Mouse (Mus musculus): ENCODE results near the gene Ceacam16. TPM values are rescaled to one million over a fixed set of nuclear protein-coding genes. Genes with fewer than 3 reads are reported as not detected.

Gene Ceacam16
- total and polyA plus RNA-seq, 3 experiments, result 0.12 to 0.18 TPM; not detected in 1

GRCm38 (mm10) chr7:19840371-19840770, 20.7 kb downstream of the Ceacam16 start:
- H3K9ac ChIP-seq (ENCODE audit: control insufficient read depth, low read depth, low read length, poor library complexity, severe bottlenecking), result no peak overlapping the region
- TF ChIP-seq USF1 (IDR thresholded peaks at IDR 0.05; ENCODE audit: low read depth, low read length) (no peak), TCF12 (IDR thresholded peaks at IDR 0.05; ENCODE audit: low read depth, low read length) (no peak), USF2 (IDR thresholded peaks at IDR 0.05; ENCODE audit: borderline replicate concordance in 1 of 2, insufficient read depth in 1 of 2, low read depth in 1 of 2, low read length in 2 of 2) (no peak), MAX (IDR thresholded peaks at IDR 0.05; ENCODE audit: low read length) (no peak), ZC3H11A (IDR thresholded peaks at IDR 0.05; ENCODE audit: low read depth, low read length) (no peak), CHD2 (IDR thresholded peaks at IDR 0.05; ENCODE audit: low read length) (no peak), MYB (IDR thresholded peaks at IDR 0.05; ENCODE audit: low read depth, low read length) (no peak), ETS1 (IDR thresholded peaks at IDR 0.05; ENCODE audit: low read depth, low read length) (no peak), ZMIZ1 (IDR thresholded peaks at IDR 0.05; ENCODE audit: low read depth, low read length) (no peak), EP300 (IDR thresholded peaks at IDR 0.05; ENCODE audit: low read depth in 1 of 2, low read length in 2 of 2) (no peak), CTCF (IDR thresholded peaks at IDR 0.05 in 2 of 3, conservative IDR thresholded peaks at IDR 0.05 in 1 of 3; ENCODE audit: control insufficient read depth in 1 of 3, insufficient read depth in 1 of 3, low read depth in 2 of 3, low read length in 3 of 3, poor library complexity in 1 of 3, severe bottlenecking in 1 of 3) (no peak), SMC3 (IDR thresholded peaks at IDR 0.05; ENCODE audit: low read depth, low read length) (no peak), MXI1 (IDR thresholded peaks at IDR 0.05; ENCODE audit: low read depth, low read length) (no peak), UBTF (IDR thresholded peaks at IDR 0.05; ENCODE audit: borderline replicate concordance, insufficient read depth, low read depth, low read length) (no peak), ZKSCAN1 (IDR thresholded peaks at IDR 0.05; ENCODE audit: low read depth, low read length) (no peak), KAT2A (conservative IDR thresholded peaks at IDR 0.05; ENCODE audit: low read depth, low read length) (no peak), RAD21 (IDR thresholded peaks at IDR 0.05; ENCODE audit: low read depth, low read length) (no peak), MAZ (IDR thresholded peaks at IDR 0.05; ENCODE audit: low read depth, low read length) (no peak), CHD1 (IDR thresholded peaks at IDR 0.05; ENCODE audit: low read depth, low read length) (no peak), POLR2AphosphoS2 (IDR thresholded peaks at IDR 0.05; ENCODE audit: low read length) (no peak)
- no peaks in the 10 kb centered on the region for H3K79me2 ChIP-seq (ENCODE audit: control insufficient read depth, insufficient read depth, low read length, poor library complexity)
- no peaks in the 10 kb centered on the region for H3K27me3 ChIP-seq (ENCODE audit: control insufficient read depth in 1 of 2, insufficient read depth in 2 of 2, low read length in 2 of 2)
- H3K4me1 ChIP-seq (ENCODE audit: control insufficient read depth in 1 of 2, insufficient read depth in 2 of 2, low read length in 2 of 2), result no peaks in the 10 kb centered on the region; a peak in 1 of 4 replicates
- no peaks in the 10 kb centered on the region for H3K36me3 ChIP-seq (ENCODE audit: control insufficient read depth in 1 of 2, insufficient read depth in 2 of 2, low read length in 2 of 2)
- no peaks in the 10 kb centered on the region for H3K9me3 ChIP-seq (replicated peaks; ENCODE audit: insufficient read depth, low read length)
- H3K4me3 ChIP-seq (ENCODE audit: control insufficient read depth in 1 of 2, insufficient read depth in 1 of 2, low read depth in 2 of 2, low read length in 2 of 2), result no peak overlapping the region
- no peak for DNase-seq (ENCODE audit: low read depth, low spot score)
- H3K27ac ChIP-seq (ENCODE audit: control insufficient read depth, low read depth, low read length), result no peak overlapping the region

GRCm38 (mm10) chr7:19836843-19837242, 24.3 kb downstream of the Ceacam16 start:
- H3K27ac ChIP-seq (ENCODE audit: control insufficient read depth, low read depth, low read length), result no peak overlapping the region
- TF ChIP-seq NRF1 (IDR thresholded peaks at IDR 0.05; ENCODE audit: insufficient read depth, low read depth, low read length, poor library complexity, severe bottlenecking) (no peak), ELF1 (IDR thresholded peaks at IDR 0.05; ENCODE audit: low read depth, low read length) (no peak)
- H3K4me3 ChIP-seq (ENCODE audit: control insufficient read depth in 1 of 2, insufficient read depth in 1 of 2, low read depth in 2 of 2, low read length in 2 of 2), result no peak overlapping the region
- H3K36me3 ChIP-seq (ENCODE audit: control insufficient read depth in 1 of 2, insufficient read depth in 2 of 2, low read length in 2 of 2), result no peaks in the 10 kb centered on the region
- no peaks in the 10 kb centered on the region for H3K9me3 ChIP-seq (replicated peaks; ENCODE audit: insufficient read depth, low read length)
- no peak overlapping the region for H3K9ac ChIP-seq (ENCODE audit: control insufficient read depth, low read depth, low read length, poor library complexity, severe bottlenecking)
- no peaks in the 10 kb centered on the region for H3K27me3 ChIP-seq (ENCODE audit: control insufficient read depth in 1 of 2, insufficient read depth in 2 of 2, low read length in 2 of 2)
- H3K79me2 ChIP-seq (ENCODE audit: control insufficient read depth, insufficient read depth, low read length, poor library complexity), result no peaks in the 10 kb centered on the region
- no peak for DNase-seq (ENCODE audit: low read depth, low spot score)
- no peaks in the 10 kb centered on the region; a peak in 1 of 4 replicates for H3K4me1 ChIP-seq (ENCODE audit: control insufficient read depth in 1 of 2, insufficient read depth in 2 of 2, low read length in 2 of 2)
